Mouse (Mus musculus): ENCODE data around the gene Slc35e1. TPM values are rescaled to one million over a fixed set of nuclear protein-coding genes. Genes with fewer than 3 reads are reported as not detected.

The Slc35e1 gene
- polyA plus RNA-seq (2012; rRNA removed), result 87.7 and 167 TPM in 2 replicates

DNA sequence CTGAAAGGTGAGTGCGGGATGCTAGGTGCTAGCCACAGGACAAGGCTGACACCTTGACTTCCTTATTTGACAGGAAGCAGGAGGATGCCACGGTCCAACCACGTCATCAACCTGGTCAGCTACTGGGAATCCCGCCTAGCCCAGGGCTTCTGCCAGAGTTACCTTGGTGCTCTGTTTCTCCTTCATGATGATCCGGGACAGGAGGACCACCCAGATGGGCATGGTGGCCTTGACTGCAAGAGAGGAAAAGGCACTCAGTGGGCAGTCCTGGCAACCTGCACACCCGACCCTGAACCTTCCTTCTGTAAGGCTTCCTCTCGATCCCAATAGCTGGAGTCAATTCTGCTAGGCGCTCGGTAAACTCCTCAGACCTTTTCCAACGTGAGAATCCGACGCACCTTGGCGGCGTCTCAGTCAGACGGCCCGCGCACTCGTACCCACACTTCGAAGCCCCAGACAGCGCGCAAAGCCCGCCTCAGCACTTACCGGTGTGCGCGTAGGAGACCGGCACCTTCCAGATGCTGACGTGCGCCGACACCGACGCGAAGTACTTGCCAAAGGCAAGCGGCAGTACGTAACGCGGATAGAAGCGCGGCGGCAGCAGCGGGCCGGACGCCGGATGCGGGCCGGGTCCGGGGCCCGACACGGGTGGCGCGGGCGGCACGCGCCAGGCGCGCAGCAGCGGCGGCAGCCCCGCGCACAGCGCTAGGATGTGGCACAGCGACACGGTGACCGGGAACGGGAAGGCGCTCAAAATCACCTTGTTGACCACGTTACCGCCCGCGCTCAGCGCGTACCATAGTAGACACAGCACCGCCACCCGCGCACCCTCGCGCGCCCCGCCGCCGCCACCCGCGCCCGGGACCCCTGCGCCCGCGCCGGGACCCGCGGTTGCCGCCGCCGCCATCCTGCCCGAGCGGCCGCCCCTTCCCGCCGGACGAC is at the start of gene Slc35e1:
Slc35e1 (minus strand) TSS at position 935 of the 942 bp plus-strand sequence.
- TF ChIP-seq CTCF (IDR thresholded peaks at IDR 0.05; ENCODE audit: extremely low read depth, insufficient read length, insufficient replicate concordance, low read depth, low read length) (no peak), POLR2A (IDR thresholded peaks at IDR 0.05; ENCODE audit: low read depth, low read length) (peak; percentile 31; the same call in 1 of the 2 replicates)
- Histone ChIP-seq H3K27ac (ENCODE audit: insufficient read depth, low read depth, low read length) (peak within 1 kb of the TSS; percentile 88), H3K27me3 (ENCODE audit: control insufficient read depth, insufficient read depth, low read length) (no peaks in the 10 kb centered on the region), H3K36me3 (ENCODE audit: control insufficient read depth, insufficient read depth, low read length) (peaks cover 37% of the 10 kb centered on the region), H3K4me1 (ENCODE audit: control insufficient read depth, insufficient read depth, insufficient read length, low read length) (peaks cover 16% of the 10 kb centered on the region), H3K4me3 (ENCODE audit: low read depth, low read length) (peak within 1 kb of the TSS; percentile 79)
- under 1% methylated on average over 90 of the region's 98 CpGs for WGBS

DNA sequence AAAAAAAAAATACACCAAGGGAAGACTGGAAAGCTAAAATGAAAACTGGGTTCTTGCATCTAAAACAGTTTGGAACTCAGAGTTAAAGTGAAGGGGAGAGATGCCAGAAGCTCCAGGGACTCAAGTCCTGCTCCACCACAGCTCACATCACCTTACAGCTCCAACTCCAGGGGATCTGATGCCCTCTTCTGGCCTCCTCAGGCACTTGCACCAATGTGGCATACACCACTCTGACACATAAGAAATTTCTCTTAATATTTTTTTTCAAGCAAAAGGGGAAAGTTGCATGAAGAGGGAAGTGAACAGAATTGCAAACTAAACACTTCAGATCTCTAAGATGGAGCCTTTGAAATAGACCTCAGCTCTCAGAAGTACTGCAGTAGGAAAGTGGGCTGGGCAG is 46.8 kb upstream of the Slc35e1 start:
- H3K36me3 ChIP-seq (ENCODE audit: control insufficient read depth, insufficient read depth, low read length), result no peaks in the 10 kb centered on the region
- H3K4me3 ChIP-seq (ENCODE audit: low read depth, low read length), result no peak overlapping the region
- no peak overlapping the region for H3K27ac ChIP-seq (ENCODE audit: insufficient read depth, low read depth, low read length)
- TF ChIP-seq CTCF (IDR thresholded peaks at IDR 0.05; ENCODE audit: extremely low read depth, insufficient read length, insufficient replicate concordance, low read depth, low read length), result peak; percentile 23; the same call in 1 of the 2 replicates
- TF ChIP-seq POLR2A (IDR thresholded peaks at IDR 0.05; ENCODE audit: low read depth, low read length), result no peak
- no peaks in the 10 kb centered on the region for H3K27me3 ChIP-seq (ENCODE audit: control insufficient read depth, insufficient read depth, low read length)
- H3K4me1 ChIP-seq (ENCODE audit: control insufficient read depth, insufficient read depth, insufficient read length, low read length), result no peaks in the 10 kb centered on the region

DNA sequence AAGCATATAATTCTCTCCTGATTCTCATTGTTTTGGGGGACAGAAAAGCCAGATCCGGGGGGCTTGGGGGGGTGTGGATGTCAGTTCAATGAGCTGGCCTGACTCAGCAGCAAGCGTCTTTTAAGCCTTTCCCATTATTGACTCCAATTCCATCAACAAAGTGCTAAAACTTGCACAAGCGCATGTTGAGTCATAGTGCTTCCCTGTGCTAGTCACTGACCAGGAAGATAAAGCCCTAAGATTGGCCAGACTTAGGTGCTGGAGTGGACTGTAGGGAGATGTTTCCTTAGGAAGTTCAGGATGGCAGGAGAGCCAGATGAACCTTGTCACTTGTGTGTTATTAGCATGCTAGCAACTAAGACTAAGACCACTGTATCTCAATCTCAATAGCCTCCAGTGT is 42.5 kb upstream of the Slc35e1 start:
- 93% methylated on average over 3 of the region's 3 CpGs for WGBS
- TF ChIP-seq POLR2A (IDR thresholded peaks at IDR 0.05; ENCODE audit: low read depth, low read length) (no peak), CTCF (IDR thresholded peaks at IDR 0.05; ENCODE audit: extremely low read depth, insufficient read length, insufficient replicate concordance, low read depth, low read length) (no peak)
- H3K27ac ChIP-seq (ENCODE audit: insufficient read depth, low read depth, low read length), result no peak overlapping the region
- no peaks in the 10 kb centered on the region; the same call in 1 of the 2 replicates for H3K36me3 ChIP-seq (ENCODE audit: control insufficient read depth, insufficient read depth, low read length)
- no peaks in the 10 kb centered on the region for H3K27me3 ChIP-seq (ENCODE audit: control insufficient read depth, insufficient read depth, low read length)
- no peak overlapping the region for H3K4me3 ChIP-seq (ENCODE audit: low read depth, low read length)
- H3K4me1 ChIP-seq (ENCODE audit: control insufficient read depth, insufficient read depth, insufficient read length, low read length), result no peaks in the 10 kb centered on the region

DNA sequence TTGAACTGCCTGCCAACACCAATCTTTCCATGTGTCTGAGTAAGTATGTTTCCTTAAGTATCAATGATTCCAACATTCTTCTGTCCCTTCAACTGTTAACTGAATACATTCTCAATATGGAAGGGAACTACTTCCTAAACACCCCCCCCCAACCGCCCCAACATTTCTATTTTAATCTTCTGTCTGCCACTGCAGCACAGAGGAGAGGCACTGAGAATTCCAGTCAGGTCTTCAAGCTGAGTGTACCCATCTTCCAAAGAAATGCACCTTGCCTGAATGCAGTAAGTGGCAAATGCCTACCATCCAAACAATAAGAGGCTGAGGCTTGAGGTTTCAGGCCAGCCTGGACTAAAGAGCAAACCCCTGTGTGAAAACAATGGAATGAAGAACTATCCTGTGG is 39.7 kb upstream of the Slc35e1 start:
- no peaks in the 10 kb centered on the region for H3K27me3 ChIP-seq (ENCODE audit: control insufficient read depth, insufficient read depth, low read length)
- no peak overlapping the region for H3K4me3 ChIP-seq (ENCODE audit: low read depth, low read length)
- H3K4me1 ChIP-seq (ENCODE audit: control insufficient read depth, insufficient read depth, insufficient read length, low read length), result no peaks in the 10 kb centered on the region
- no peaks in the 10 kb centered on the region; the same call in 1 of the 2 replicates for H3K36me3 ChIP-seq (ENCODE audit: control insufficient read depth, insufficient read depth, low read length)
- TF ChIP-seq POLR2A (IDR thresholded peaks at IDR 0.05; ENCODE audit: low read depth, low read length) (no peak), CTCF (IDR thresholded peaks at IDR 0.05; ENCODE audit: extremely low read depth, insufficient read length, insufficient replicate concordance, low read depth, low read length) (no peak)
- H3K27ac ChIP-seq (ENCODE audit: insufficient read depth, low read depth, low read length), result no peak overlapping the region
- WGBS, result 90% methylated on average over 1 of the region's 1 CpGs

DNA sequence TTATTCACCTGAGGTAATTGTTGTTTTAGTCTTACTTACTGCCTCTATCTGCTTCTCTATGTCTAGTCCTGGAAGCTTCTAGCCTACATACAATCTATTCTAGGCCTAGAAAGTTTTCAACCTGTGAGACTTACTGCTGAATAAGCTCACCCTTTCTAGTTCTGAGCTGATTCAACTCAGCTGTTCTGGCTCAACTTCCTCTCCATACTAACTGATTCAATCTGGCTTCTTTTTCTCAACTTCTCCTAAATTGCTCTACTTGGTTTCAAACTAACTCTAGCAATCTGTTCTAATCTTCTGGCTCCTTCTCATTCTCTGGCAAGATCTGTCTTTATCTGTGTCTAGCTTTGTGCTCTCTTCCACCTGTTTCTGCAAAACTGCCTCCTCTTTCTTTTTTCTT is 29.5 kb upstream of the Slc35e1 start:
- Histone ChIP-seq H3K36me3 (ENCODE audit: control insufficient read depth, insufficient read depth, low read length) (no peaks in the 10 kb centered on the region), H3K4me1 (ENCODE audit: control insufficient read depth, insufficient read depth, insufficient read length, low read length) (no peaks in the 10 kb centered on the region), H3K27me3 (ENCODE audit: control insufficient read depth, insufficient read depth, low read length) (no peaks in the 10 kb centered on the region), H3K4me3 (ENCODE audit: low read depth, low read length) (no peak overlapping the region), H3K27ac (ENCODE audit: insufficient read depth, low read depth, low read length) (no peak overlapping the region)
- TF ChIP-seq POLR2A (IDR thresholded peaks at IDR 0.05; ENCODE audit: low read depth, low read length) (no peak), CTCF (IDR thresholded peaks at IDR 0.05; ENCODE audit: extremely low read depth, insufficient read length, insufficient replicate concordance, low read depth, low read length) (no peak)

DNA sequence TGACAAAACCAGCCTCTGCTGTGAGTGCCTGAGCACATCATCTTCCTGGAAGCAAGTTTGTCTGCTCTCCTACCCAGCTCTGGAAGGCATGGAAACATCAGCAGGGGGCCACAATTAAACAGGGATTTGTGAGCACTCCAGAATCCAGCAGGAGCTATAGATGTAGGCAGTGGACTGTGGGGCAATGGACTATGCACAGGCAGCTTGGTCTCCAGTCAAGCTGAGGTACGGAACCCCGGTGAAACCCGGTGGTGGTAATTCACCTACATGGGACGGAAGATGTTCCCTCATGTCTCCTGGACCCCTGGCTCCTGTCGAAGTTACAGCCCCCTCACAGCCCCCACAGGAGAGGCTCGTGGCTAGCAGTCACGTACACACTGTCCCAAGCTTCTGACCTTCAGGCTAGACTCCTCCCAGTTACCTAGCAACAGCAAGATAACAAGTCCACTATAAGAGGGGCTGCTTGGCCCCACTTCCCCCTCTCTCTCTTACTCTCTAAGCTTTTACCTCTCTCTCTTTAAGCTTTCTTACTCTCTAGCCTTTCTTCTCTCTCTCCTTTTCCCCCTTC is 25.1 kb upstream of the Slc35e1 start:
- Histone ChIP-seq H3K27ac (ENCODE audit: insufficient read depth, low read depth, low read length) (no peak overlapping the region), H3K4me3 (ENCODE audit: low read depth, low read length) (no peak overlapping the region), H3K4me1 (ENCODE audit: control insufficient read depth, insufficient read depth, insufficient read length, low read length) (no peaks in the 10 kb centered on the region), H3K36me3 (ENCODE audit: control insufficient read depth, insufficient read depth, low read length) (no peaks in the 10 kb centered on the region), H3K27me3 (ENCODE audit: control insufficient read depth, insufficient read depth, low read length) (no peaks in the 10 kb centered on the region)
- 73% methylated on average over 7 of the region's 7 CpGs for WGBS
- no peak for TF ChIP-seq POLR2A (IDR thresholded peaks at IDR 0.05; ENCODE audit: low read depth, low read length)
- TF ChIP-seq CTCF (IDR thresholded peaks at IDR 0.05; ENCODE audit: extremely low read depth, insufficient read length, insufficient replicate concordance, low read depth, low read length), result no peak

DNA sequence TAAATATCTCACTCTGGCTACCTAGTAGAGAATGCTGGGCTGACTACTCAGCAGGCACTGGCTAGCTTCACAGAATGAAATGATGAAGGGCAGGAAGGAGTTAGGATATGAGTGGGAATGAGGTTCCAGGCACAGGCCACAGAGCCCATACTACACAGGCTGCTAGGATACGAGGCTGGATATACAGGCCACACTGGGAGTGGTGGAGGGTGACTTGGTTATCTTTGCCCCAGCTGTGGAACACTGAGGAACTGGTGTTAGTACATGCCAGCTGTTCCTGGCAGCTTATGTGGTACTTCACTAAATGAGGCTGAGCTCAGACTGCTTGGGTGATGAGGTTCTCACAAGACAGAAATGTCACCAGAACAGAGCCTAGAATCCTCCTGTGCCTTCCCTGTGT is 20.7 kb upstream of the Slc35e1 start:
- WGBS, result 71% methylated on average over 1 of the region's 1 CpGs
- TF ChIP-seq CTCF (IDR thresholded peaks at IDR 0.05; ENCODE audit: extremely low read depth, insufficient read length, insufficient replicate concordance, low read depth, low read length) (no peak), POLR2A (IDR thresholded peaks at IDR 0.05; ENCODE audit: low read depth, low read length) (no peak)
- no peak overlapping the region for H3K27ac ChIP-seq (ENCODE audit: insufficient read depth, low read depth, low read length)
- H3K4me1 ChIP-seq (ENCODE audit: control insufficient read depth, insufficient read depth, insufficient read length, low read length), result peaks cover 3% of the 10 kb centered on the region; the same call in 1 of the 2 replicates
- H3K36me3 ChIP-seq (ENCODE audit: control insufficient read depth, insufficient read depth, low read length), result no peaks in the 10 kb centered on the region
- H3K4me3 ChIP-seq (ENCODE audit: low read depth, low read length), result no peak overlapping the region
- H3K27me3 ChIP-seq (ENCODE audit: control insufficient read depth, insufficient read depth, low read length), result no peaks in the 10 kb centered on the region

Data from small intestine, adult 2 months (tissue).